Mouse (Mus musculus) kidney, embryonic 15.5 days (tissue): Measurements from ENCODE around the gene Lpin2. TPM values are rescaled to one million over a fixed set of nuclear protein-coding genes. Genes with fewer than 3 reads are reported as not detected.

ENCODE experiments used
- ATAC-seq: fragments of 200-750 bp; cut with Nextera tagmentation; replicated peaks from 2 replicates; pipeline ENCODE4 v1.8.0; 2017; ENCODE audit warnings: moderate TSS enrichment; ENCODE audit not compliant: low FRiP score
- H3K27ac ChIP-seq: fragments of 300-500 bp; sonication (generic); 2 replicates; pipeline ENCODE4 v1.5.1; 2015; ENCODE audit warnings: mild to moderate bottlenecking, inconsistent platforms
- H3K27me3 ChIP-seq: fragments of 300-500 bp; sonication (generic); 2 replicates; pipeline ENCODE4 v1.6.1; 2015; ENCODE audit warnings: inconsistent platforms
- H3K36me3 ChIP-seq: fragments of 300-500 bp; sonication (generic); 2 replicates; pipeline ENCODE4 v1.6.1; 2015; ENCODE audit warnings: inconsistent platforms
- H3K4me1 ChIP-seq: fragments of 300-500 bp; sonication (generic); 2 replicates; pipeline ENCODE4 v1.6.1; 2015; ENCODE audit warnings: inconsistent platforms
- H3K4me2 ChIP-seq: fragments of 300-500 bp; sonication (generic); 2 replicates; pipeline ENCODE4 v1.6.1; 2015; ENCODE audit warnings: moderate library complexity, mild to moderate bottlenecking, inconsistent platforms
- H3K4me3 ChIP-seq: fragments of 300-500 bp; sonication (generic); replicated peaks from 2 replicates; pipeline ENCODE4 v1.5.1; 2015; ENCODE audit warnings: mild to moderate bottlenecking, inconsistent platforms
- H3K9ac ChIP-seq: fragments of 300-500 bp; sonication (generic); 2 replicates; pipeline ENCODE4 v1.6.1; 2015; ENCODE audit warnings: mild to moderate bottlenecking, inconsistent platforms
- H3K9me3 ChIP-seq: fragments of 300-500 bp; sonication (generic); replicated peaks from 2 replicates; pipeline ENCODE4 v1.6.1; 2016; ENCODE audit warnings: inconsistent platforms
- WGBS: fragments of 180-500 bp; shearing (Covaris S2); methylation state at CpG from one replicate; pipeline ENCODE4 v1.1.7; 2015; ENCODE audit warnings: mixed read lengths; 5-methylcytosine and 5-hydroxymethylcytosine counted together
- polyA plus RNA-seq: library from polyadenylated mRNA; unstranded; fragments of >200 nt; fragmentation: Nextera tagmentation; extraction: Ambion mirVana; gene quantifications from 2 replicates; pipeline ENCODE4 v1.2.1, GENCODE M21; 2015

The Lpin2 gene
- polyA plus RNA-seq, 1 experiment from 2014 or later, result 70.7 TPM

DNA sequence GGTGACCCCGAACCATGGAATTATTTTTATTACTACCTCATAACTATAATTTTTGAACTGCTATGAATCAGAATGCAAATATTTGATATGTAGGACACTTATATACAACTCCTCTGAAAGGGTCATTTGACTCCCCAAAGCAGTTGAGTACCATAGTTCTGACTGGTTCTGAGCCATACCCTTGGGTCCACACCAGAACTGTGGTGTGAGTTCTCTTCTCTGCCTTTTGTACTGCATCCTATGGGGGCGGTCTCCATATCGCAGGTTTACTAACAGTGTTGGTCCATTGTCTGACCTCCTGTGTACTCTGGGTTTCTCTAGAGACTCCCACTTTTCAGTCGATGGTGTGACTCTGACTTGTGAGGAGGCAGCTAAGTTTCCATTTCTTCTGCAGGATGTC lies 63.7 kb downstream of the Lpin2 start:
- Histone ChIP-seq H3K36me3 (peaks cover 100% of the 10 kb centered on the region), H3K4me1 (peaks cover 14% of the 10 kb centered on the region), H3K4me2 (no peak overlapping the region), H3K27me3 (no peaks in the 10 kb centered on the region), H3K9ac (no peak overlapping the region), H3K9me3 (no peaks in the 10 kb centered on the region), H3K27ac (no peak overlapping the region), H3K4me3 (no peak overlapping the region)
- no peak for ATAC-seq
- 92% methylated on average over 4 of the region's 4 CpGs for WGBS

GRCm38 (mm10) chr17:71248963-71249362 lies 66.6 kb downstream of the Lpin2 start:
- WGBS, result 89% methylated on average over 6 of the region's 6 CpGs
- H3K4me2 ChIP-seq, result no peak overlapping the region
- ATAC-seq, result no peak
- H3K36me3 ChIP-seq, result peaks cover 75% of the 10 kb centered on the region
- H3K4me3 ChIP-seq, result no peak overlapping the region
- no peaks in the 10 kb centered on the region for H3K27me3 ChIP-seq
- peaks cover 35% of the 10 kb centered on the region for H3K4me1 ChIP-seq
- H3K9ac ChIP-seq, result no peak overlapping the region
- no peaks in the 10 kb centered on the region for H3K9me3 ChIP-seq
- H3K27ac ChIP-seq, result no peak overlapping the region

GRCm38 (mm10) chr17:71250046-71250445 lies 67.7 kb downstream of the Lpin2 start:
- no peak for ATAC-seq
- H3K9me3 ChIP-seq, result no peaks in the 10 kb centered on the region
- H3K9ac ChIP-seq, result no peak overlapping the region
- peaks cover 41% of the 10 kb centered on the region for H3K4me1 ChIP-seq
- H3K4me3 ChIP-seq, result no peak overlapping the region
- H3K36me3 ChIP-seq, result peaks cover 64% of the 10 kb centered on the region
- no peak overlapping the region for H3K27ac ChIP-seq
- WGBS, result 59% methylated on average over 2 of the region's 2 CpGs
- no peaks in the 10 kb centered on the region for H3K27me3 ChIP-seq
- H3K4me2 ChIP-seq, result no peak overlapping the region

DNA sequence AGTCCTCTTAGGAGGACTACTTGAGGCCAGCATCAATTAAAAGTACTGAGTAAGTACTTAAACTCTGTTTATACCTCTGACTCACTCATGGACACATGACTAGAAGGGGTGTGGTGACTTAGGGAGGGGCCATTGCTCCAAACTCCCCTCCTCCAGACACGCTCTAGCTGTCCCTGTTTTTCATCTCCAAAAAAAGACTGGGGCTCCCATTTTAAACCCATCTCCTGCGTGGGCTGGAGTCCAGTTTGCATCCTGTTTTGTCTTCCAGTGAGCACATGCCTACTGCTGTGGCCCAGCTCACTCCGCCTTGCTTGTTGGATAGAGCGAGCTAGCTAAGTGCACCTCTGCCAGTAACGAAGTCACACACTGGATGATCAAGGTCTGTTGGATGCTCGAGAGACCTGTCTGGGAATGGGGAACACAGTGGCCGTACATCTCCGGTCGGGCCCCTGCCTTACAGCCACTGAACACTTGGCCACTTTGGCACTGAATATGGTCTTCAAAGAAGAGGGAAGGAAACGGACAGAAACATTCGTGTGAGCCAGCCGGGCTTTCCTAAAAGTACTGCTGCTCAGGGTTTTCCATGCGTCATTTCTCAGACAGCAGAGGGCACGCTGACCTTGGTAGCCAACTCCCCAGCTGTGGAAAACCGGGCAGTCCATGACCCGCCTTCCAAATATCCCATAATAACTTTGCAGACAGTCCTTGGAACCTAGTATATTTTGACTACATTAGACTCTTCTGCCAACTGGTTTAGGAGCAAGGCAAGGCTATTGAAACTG lies 68.7 kb downstream of the Lpin2 start:
- no peak overlapping the region for H3K4me2 ChIP-seq
- H3K4me3 ChIP-seq, result no peak overlapping the region
- peaks cover 55% of the 10 kb centered on the region for H3K36me3 ChIP-seq
- peak overlapping the region; percentile 80 for H3K27ac ChIP-seq
- ATAC-seq, result 0 out of 2 replicates have a peak, but pooled peaks have one; percentile 16
- H3K27me3 ChIP-seq, result no peaks in the 10 kb centered on the region
- H3K4me1 ChIP-seq, result peaks cover 41% of the 10 kb centered on the region
- no peaks in the 10 kb centered on the region for H3K9me3 ChIP-seq
- no peak overlapping the region for H3K9ac ChIP-seq
- WGBS, result 68% methylated on average over 16 of the region's 16 CpGs

DNA sequence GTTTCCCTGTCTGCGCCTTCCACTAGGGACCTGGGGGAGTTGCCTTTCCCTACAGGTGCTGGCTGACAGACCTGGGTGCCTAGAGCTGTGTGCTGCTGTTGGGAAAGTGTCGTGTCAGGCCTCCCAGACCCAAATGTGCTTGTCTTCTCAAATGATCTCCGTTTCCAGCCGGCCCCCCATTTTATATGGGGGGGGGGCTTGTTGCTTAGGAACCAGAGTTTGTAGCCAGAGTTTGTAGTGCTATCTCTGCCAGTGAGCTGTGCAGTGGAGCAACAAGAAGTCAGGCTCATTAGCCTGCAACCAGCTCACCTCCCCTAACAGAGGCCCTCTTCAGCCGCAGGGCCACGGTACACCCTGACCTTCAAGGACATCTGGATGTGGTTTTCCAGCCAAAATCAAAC lies 69.2 kb downstream of the Lpin2 start:
- Histone ChIP-seq H3K27me3 (no peaks in the 10 kb centered on the region), H3K9ac (no peak overlapping the region), H3K4me1 (peaks cover 41% of the 10 kb centered on the region), H3K4me3 (no peak overlapping the region), H3K36me3 (peaks cover 49% of the 10 kb centered on the region), H3K4me2 (no peak overlapping the region), H3K9me3 (no peaks in the 10 kb centered on the region), H3K27ac (peak overlapping the region; percentile 80)
- WGBS, result 25% methylated on average over 6 of the region's 6 CpGs
- peak; percentile 80 for ATAC-seq

- WGBS, result 76% methylated on average over 9 of the region's 9 CpGs
- H3K36me3 ChIP-seq, result peaks cover 44% of the 10 kb centered on the region
- peaks cover 41% of the 10 kb centered on the region for H3K4me1 ChIP-seq
- peak overlapping the region; percentile 80 for H3K27ac ChIP-seq
- no peaks in the 10 kb centered on the region for H3K27me3 ChIP-seq
- H3K4me2 ChIP-seq, result no peak overlapping the region
- ATAC-seq, result 0 out of 2 replicates have a peak, but pooled peaks have one; percentile 4
- H3K4me3 ChIP-seq, result no peak overlapping the region
- H3K9ac ChIP-seq, result no peak overlapping the region
- H3K9me3 ChIP-seq, result no peaks in the 10 kb centered on the region
Measured at GRCm38 (mm10) chr17:71252101-71252500, 69.7 kb downstream of the Lpin2 start.

GRCm38 (mm10) chr17:71253391-71253790 lies 71.0 kb downstream of the Lpin2 start:
- Histone ChIP-seq H3K9ac (no peak overlapping the region), H3K9me3 (no peaks in the 10 kb centered on the region), H3K27ac (peak overlapping the region; percentile 46; the same call in 1 of the 2 replicates), H3K27me3 (no peaks in the 10 kb centered on the region), H3K4me2 (no peak overlapping the region), H3K4me3 (no peak overlapping the region), H3K4me1 (peaks cover 41% of the 10 kb centered on the region), H3K36me3 (peaks cover 31% of the 10 kb centered on the region)
- no peak for ATAC-seq
- WGBS, result 67% methylated on average over 2 of the region's 2 CpGs

DNA sequence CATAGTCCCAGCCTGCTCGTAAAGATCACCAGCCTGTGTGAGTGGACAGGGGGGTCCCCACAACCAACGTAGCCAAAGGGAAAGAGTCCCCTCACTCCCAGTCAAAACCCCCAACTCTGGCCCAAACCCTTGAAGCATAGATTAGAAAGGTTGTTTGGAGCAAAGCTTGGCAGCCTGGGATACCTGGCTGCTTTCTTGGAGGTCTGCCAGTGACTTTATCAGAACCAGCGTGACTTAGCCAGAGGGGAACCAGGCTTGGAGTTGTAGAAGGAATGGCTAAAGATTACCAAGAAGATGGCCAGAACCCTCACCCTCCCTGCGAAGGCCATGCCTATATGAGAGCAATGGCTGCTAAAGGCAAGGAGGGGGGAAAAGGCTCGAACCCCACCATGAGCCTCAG lies 71.7 kb downstream of the Lpin2 start:
- Histone ChIP-seq H3K9me3 (no peaks in the 10 kb centered on the region), H3K27ac (peak overlapping the region; percentile 46), H3K4me2 (no peak overlapping the region), H3K27me3 (no peaks in the 10 kb centered on the region), H3K4me3 (no peak overlapping the region), H3K4me1 (peaks cover 41% of the 10 kb centered on the region), H3K9ac (no peak overlapping the region), H3K36me3 (peaks cover 24% of the 10 kb centered on the region; the same call in 1 of the 2 replicates)
- 60% methylated on average over 5 of the region's 5 CpGs for whole genome bisulfite sequencing
- ATAC-seq, result no peak

DNA sequence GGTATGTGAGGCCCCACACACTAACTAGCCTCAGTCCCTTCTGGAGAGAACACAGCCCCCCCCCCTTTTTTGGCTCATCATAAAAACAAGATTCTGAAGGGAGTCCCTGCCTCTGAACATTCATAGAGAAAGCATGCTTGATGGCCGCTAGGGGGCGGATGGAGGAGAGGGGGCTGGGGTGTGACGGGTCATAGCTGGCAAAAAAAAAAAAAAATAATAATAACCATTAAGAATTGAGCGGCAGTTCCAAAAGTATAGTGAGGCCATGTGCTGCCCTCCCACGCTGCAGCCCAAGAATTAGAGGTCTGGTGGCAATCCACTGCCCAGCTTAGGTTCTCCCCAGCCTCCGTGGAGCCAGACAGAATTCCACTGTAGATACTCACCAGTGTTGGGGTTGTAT lies 72.4 kb downstream of the Lpin2 start:
- Histone ChIP-seq H3K9ac (no peak overlapping the region), H3K27me3 (no peaks in the 10 kb centered on the region), H3K9me3 (no peaks in the 10 kb centered on the region), H3K4me1 (peaks cover 44% of the 10 kb centered on the region), H3K4me2 (no peak overlapping the region), H3K36me3 (peaks cover 17% of the 10 kb centered on the region; the same call in 1 of the 2 replicates), H3K4me3 (no peak overlapping the region), H3K27ac (peak overlapping the region; percentile 46; the same call in 1 of the 2 replicates)
- 45% methylated on average over 6 of the region's 6 CpGs for WGBS
- no peak for ATAC-seq

DNA sequence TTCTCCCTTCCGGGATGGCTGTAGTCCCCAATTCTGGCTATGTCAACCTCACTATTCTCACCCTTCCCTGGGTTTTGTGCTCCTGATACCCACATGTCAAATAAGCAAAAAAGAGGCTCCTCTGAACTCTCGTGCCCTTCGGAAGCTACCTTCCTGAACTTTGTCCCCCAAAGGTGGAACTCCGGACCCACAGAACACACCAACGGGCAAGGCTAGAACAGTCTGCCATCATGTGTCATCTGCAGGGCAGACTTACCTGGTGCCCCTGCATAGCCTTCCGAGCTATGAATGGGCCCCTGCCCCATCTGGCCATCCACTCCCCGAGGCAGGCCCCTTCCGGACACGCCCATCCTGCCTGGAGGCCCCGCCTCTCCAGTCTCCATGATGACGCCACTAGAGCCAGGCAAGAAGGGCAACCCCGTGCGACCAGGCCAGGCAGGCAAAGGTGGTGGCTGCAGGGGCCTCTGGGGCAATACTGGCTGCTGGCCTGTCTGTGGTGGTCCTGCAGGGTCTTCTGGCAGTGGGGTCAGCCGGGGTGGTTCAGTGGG lies 73.8 kb downstream of the Lpin2 start:
- Histone ChIP-seq H3K4me3 (no peak overlapping the region), H3K36me3 (0 out of 2 replicates have a peak, but pooled peaks cover 4% of the 10 kb centered on the region), H3K27ac (no peak overlapping the region), H3K27me3 (no peaks in the 10 kb centered on the region), H3K9me3 (no peaks in the 10 kb centered on the region), H3K4me1 (peaks cover 38% of the 10 kb centered on the region), H3K9ac (no peak overlapping the region), H3K4me2 (no peak overlapping the region)
- no peak for ATAC-seq
- 81% methylated on average over 14 of the region's 14 CpGs for WGBS

GRCm38 (mm10) chr17:71256806-71257536 lies 74.6 kb downstream of the Lpin2 start:
- WGBS, result 79% methylated on average over 13 of the region's 13 CpGs
- H3K9me3 ChIP-seq, result no peaks in the 10 kb centered on the region
- H3K27ac ChIP-seq, result no peak overlapping the region
- no peaks in the 10 kb centered on the region for H3K27me3 ChIP-seq
- no peak overlapping the region for H3K4me3 ChIP-seq
- H3K4me1 ChIP-seq, result peaks cover 29% of the 10 kb centered on the region
- H3K36me3 ChIP-seq, result 0 out of 2 replicates have a peak, but pooled peaks cover 4% of the 10 kb centered on the region
- ATAC-seq, result no peak
- no peak overlapping the region for H3K9ac ChIP-seq
- no peak overlapping the region for H3K4me2 ChIP-seq

DNA sequence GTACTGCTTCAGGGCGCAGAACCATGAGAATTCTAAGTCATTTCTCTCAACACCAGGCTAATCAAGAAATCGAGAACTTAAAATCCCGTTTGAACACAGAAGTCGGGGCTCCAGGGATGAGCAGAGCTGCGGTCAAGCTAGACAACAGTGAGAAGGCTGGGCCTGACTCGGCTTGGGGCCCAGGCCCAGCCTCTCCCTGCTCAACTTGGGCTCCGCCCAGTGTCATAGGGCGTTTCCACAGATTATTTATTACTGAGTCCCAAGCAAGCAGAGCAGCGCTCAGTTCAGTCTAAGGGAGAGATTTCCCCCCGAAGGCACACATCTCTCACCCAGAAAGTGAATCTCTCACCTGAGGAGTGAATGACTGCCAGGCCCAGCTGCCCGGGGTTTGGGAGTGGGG lies 77.4 kb downstream of the Lpin2 start:
- Histone ChIP-seq H3K4me1 (peaks cover 16% of the 10 kb centered on the region), H3K27me3 (no peaks in the 10 kb centered on the region), H3K9me3 (no peaks in the 10 kb centered on the region), H3K4me3 (no peak overlapping the region), H3K4me2 (0 out of 2 replicates have a peak overlapping the region, but pooled peaks have one; percentile 5), H3K36me3 (no peaks in the 10 kb centered on the region), H3K27ac (no peak overlapping the region), H3K9ac (no peak overlapping the region)
- peak; percentile 87 for ATAC-seq
- WGBS, result 54% methylated on average over 11 of the region's 11 CpGs
